Mouse (Mus musculus) Patski (cell line): Measurements from ENCODE around the gene Alk. TPM values are rescaled to one million over a fixed set of nuclear protein-coding genes. Genes with fewer than 3 reads are reported as not detected.

Experiments used
- ATAC-seq: fragments of 100-300 bp; one replicate; pipeline ENCODE4 v1.8.0; 2021
- CTCF ChIA-PET: fragments of 350-600 bp; sonication (Branson Sonifier 250); formaldehyde crosslinking; loops from one replicate; lab custom pipeline; 2022; ENCODE audit warnings: inconsistent platforms; lab: Charles Lee
- POLR2A ChIA-PET: fragments of 350-600 bp; sonication (Branson Sonifier 250); formaldehyde crosslinking; loops from one replicate; lab custom pipeline; 2022; ENCODE audit warnings: antibody characterized with exemption, inconsistent platforms; lab: Charles Lee
- DNase-seq: peaks from one replicate; pipeline ENCODE4 v3.0.0-alpha.2; 2011; ENCODE audit warnings: low read depth, low spot score
- H3K27me3 ChIP-seq: fragments of 371-371 bp; one replicate; pipeline ENCODE4 v1.5.1; 2021
- CTCF ChIP-seq: fragments of 100-300 bp; IDR thresholded peaks from one replicate; pipeline ENCODE4 v1.5.1; 2021
- in situ Hi-C: fragments of 300-500 bp; cut with MboI; formaldehyde crosslinking; loops from 3 replicates; pipeline ENCODE4 v1.11.1; 2018; ENCODE audit warnings: low pct_unique_long_range_greater_than_20kb, mixed read lengths
- polyA plus RNA-seq: library from polyadenylated mRNA; unstranded; gene quantifications from one replicate; pipeline ENCODE4 v1.2.3, GENCODE M21; 2021

Alk gene
- polyA plus RNA-seq, 1 experiment from 2014 or later, result 0.09 TPM

DNA sequence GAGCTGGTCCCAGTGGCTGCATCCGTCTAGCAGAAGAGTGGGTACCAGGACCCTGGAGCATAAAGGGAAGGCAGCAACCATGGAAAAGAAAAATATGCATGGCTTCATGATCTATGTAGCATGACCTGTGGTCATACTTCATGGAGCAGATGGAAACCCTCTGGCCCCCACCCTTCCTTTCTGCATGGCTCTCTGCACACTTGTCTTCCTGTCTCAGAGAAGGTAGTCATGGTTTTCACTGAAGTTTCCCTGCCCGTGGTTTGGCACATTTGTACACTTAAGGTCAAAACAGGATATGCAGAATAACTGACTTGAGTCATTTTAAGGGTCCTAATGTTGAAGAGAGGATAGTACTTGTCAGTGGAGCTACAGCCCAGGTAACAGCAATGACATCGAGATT, 16.8 kb downstream of the Alk start:
- TF ChIP-seq CTCF, result no peak
- CTCF ChIA-PET, result no interaction called here
- ATAC-seq, result no peak
- DNase-seq, result no peak
- in situ Hi-C loops, result no loop called here
- peaks cover 28% of the 10 kb centered on the region for H3K27me3 ChIP-seq
- POLR2A ChIA-PET, result no interaction called here

DNA sequence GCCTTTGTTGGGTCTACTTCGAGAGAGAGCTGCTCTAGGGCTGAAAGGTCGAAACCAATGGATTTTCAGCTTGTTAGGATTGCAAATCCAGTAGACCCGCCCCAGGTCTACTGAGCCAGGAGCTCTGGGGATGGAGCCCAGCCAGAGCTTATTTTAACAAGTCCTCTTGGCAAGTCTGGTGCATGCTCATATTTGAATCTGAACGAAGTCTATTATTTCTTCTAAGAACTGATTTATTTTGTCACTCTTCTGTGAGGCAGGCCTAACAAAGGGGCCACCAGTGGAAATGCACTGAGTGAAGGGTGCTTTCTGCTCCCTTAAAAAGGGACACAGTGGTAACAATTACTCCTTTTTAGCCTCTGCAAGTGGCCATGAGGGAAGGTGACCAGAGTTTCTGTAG, 24.3 kb downstream of the Alk start:
- in situ Hi-C loops, result no loop called here
- ChIA-PET CTCF (no interaction called here), POLR2A (no interaction called here)

DNA sequence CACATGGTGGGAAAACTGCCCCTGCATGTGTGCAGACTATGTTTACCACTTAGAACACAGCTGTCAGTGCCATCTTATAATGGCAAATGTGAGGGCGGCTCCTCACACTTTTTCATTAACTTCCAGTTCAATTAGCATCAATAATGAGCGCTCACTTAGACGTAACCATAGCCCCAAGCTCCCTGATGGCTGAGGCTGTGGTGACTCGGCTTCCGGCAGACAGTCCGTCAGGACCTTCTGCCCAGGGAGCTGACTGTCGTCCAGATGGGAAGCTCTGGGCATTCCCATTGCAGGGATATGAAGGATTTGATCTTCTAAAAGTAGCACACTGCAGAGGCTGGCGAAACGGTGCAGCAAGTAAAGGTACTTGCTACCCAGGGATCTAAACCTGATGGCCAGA, 25.1 kb downstream of the Alk start:
- DNase-seq (no peak), ATAC-seq (no peak)
- peaks cover 8% of the 10 kb centered on the region for H3K27me3 ChIP-seq
- ChIA-PET POLR2A (no interaction called here), CTCF (no interaction called here)
- in situ Hi-C loops, result no loop called here
- TF ChIP-seq CTCF, result no peak

More for the DNA sequence above, 24.3 kb downstream of the Alk start:
- ATAC-seq (no peak), DNase-seq (no peak)
- H3K27me3 ChIP-seq, result peaks cover 8% of the 10 kb centered on the region
- no peak for TF ChIP-seq CTCF

DNA sequence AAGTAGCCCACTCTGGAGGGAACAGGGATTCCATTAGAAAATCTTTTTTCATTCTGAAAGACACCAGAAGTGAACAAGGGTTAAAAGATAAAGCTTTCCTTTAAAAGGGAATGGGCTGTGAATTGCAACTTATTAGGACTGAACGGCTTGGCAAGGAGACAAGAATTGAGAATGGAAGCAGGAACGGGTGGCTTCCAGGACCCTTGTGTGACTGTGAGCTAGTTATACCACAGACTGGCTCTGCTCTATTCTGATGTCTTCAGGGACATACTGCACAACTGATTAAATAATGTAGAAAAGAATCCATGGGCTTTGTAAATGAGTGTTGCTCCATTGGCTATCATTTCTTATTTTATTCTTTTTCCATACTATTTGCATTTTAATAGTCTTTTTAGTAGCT, 33.0 kb downstream of the Alk start:
- TF ChIP-seq CTCF, result no peak
- CTCF ChIA-PET, result interaction anchor here (0.8 kb wide), 1 partner anchor 15 kb away, joined by 3 read pairs; no protein-coding TSS in a partner anchor
- ATAC-seq, result no peak
- DNase-seq, result no peak
- in situ Hi-C loops, result no loop called here
- H3K27me3 ChIP-seq, result peaks cover 15% of the 10 kb centered on the region
- POLR2A ChIA-PET, result no interaction called here

DNA sequence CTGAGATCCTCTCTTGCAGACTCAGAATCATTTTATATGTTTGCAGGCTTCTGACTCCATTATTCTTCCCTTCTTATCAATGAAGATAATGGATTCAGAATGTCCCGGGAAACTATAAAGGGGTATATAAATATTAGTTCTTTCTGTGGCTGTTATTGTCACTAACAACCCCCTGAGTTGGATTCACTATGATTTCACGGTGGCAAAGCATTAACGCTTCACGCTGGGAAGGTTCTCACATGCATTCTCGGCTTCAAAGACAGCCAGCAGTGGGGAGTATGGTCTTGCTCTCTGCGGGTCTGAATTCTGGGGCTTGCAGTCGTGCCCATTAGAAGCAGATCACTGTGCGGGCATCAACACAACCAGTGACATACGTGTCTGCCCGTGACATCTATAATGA, 34.9 kb downstream of the Alk start:
- ChIA-PET CTCF (no interaction called here), POLR2A (no interaction called here)
- TF ChIP-seq CTCF, result no peak
- no peak for ATAC-seq
- in situ Hi-C loops, result no loop called here
- peaks cover 16% of the 10 kb centered on the region for H3K27me3 ChIP-seq
- DNase-seq, result no peak

DNA sequence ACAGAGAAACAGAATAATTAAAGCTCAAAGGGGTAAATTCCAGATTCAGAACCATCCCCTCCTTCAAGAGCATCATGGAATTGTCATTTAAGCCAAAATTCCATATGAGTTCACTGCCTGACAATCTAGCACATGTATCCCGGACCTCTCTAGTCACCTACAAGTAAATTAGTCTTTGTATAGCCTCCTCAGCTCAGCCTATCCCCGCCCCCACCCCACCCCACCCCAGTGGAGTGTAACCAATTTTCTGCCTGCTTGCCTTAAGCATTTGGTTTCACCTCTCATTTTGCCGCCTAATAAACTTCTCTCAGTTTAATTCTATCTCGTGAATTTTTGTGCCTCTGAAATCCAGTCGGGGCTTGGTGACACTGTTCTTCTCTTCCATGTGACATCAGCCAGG, 41.0 kb downstream of the Alk start:
- TF ChIP-seq CTCF, result no peak
- CTCF ChIA-PET, result no interaction called here
- H3K27me3 ChIP-seq, result peaks cover 11% of the 10 kb centered on the region
- DNase-seq (no peak), ATAC-seq (no peak)
- POLR2A ChIA-PET, result no interaction called here
- in situ Hi-C loops, result no loop called here

DNA sequence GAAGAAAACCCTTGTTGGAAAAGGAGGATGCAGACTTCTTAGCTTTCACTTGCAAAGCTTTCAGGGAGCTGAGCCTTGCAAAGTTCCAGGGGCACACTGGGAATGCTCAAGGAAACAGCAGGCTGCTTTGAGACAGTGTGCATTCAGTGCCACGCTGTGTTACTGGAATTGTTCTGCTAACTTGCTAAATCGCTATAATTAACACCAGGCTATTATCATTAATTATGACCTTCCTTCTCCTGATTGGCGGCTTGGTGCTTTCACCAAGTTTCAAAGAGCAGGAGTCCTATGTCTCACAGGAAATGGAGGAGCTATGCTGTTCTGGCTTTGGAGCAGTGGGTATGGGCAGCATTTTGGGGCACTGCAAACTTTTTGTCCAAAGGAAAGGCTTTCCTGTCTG, 43.0 kb downstream of the Alk start:
- ChIA-PET CTCF (no interaction called here), POLR2A (no interaction called here)
- DNase-seq (no peak), ATAC-seq (no peak)
- no peak for TF ChIP-seq CTCF
- peaks cover 19% of the 10 kb centered on the region for H3K27me3 ChIP-seq
- in situ Hi-C loops, result no loop called here

DNA sequence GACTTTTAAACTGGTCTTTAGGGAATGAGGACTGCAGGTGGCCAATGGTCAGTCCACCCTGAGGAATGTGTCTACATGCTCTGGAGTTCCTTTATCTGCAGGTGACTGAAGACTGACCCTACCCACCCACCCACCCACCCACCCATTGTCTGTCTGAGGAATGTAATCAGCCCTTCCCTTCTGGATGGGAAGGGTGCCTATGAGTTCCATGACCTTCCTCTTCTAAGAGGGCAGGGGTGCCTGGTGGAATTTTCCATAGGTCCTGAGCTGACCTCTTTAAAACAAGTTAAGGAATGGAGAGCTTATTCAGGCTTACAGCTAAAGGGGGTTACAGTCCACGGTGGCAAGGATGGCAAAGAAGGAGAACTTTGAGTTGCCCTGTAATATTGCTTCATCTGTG, 43.7 kb downstream of the Alk start:
- no peak for TF ChIP-seq CTCF
- POLR2A ChIA-PET, result no interaction called here
- peaks cover 21% of the 10 kb centered on the region for H3K27me3 ChIP-seq
- no peak for DNase-seq
- no peak for ATAC-seq
- in situ Hi-C loops, result no loop called here
- CTCF ChIA-PET, result no interaction called here

DNA sequence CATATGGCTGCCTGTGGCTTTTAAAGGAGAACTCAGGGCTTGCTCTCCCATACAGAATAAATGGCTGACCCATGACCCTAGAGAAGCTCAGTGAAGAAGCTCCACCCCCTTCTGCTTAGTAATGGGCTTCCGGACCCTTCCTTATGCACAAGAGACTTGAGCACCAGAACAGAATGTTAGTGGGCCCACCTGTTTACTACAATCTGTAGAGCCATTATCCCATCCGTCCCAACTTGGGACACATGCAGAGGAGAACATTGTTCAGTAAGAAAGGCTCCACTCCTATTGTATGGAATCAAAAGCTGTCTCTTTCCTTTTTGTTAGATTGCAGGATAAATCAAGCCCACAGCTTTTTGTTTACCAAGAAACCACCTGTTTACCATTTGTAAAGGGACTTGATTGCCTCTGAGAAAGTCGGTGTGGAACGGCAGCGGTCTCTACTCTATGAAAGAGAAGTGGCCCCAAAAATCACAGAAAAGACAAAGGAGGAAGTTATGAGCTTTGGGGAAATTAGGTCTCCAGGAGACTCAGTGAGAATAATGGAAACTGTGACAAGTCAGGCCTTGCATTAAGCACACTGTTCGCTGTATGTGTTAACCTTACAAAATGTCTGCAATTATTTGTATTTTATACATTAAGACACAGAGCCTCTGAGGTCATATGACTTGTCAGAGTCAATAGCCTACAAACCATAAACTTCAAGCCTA, 47.2 kb downstream of the Alk start:
- TF ChIP-seq CTCF, result no peak
- H3K27me3 ChIP-seq, result peaks cover 9% of the 10 kb centered on the region
- in situ Hi-C loops, result no loop called here
- DNase-seq (no peak), ATAC-seq (no peak)
- ChIA-PET CTCF (interaction anchor here (0.8 to 1.3 kb wide), 3 partner anchors 8 to 14 kb away, joined by 3 read pairs; no protein-coding TSS in a partner anchor), POLR2A (no interaction called here)

DNA sequence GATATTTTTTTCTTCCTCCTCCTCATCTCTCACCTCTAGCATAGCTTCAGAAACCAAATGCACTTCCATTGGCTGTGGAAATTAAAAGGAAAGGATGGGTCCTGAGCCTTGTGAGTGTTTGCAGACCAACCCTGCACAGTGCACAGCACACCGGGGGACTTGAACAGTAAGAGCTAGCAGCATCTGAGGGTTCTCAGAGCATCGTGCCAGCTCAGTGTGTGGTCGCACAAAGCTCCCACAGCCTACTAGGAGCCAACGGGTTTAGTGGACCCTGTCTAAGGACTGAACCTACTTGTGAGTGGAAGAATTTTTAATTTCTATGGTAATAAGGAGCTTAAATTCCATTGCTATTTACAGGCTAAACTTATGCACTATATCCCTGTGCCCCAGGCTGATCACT, 58.2 kb downstream of the Alk start:
- in situ Hi-C loops, result no loop called here
- TF ChIP-seq CTCF, result no peak
- no peak for ATAC-seq
- no peak for DNase-seq
- ChIA-PET POLR2A (no interaction called here), CTCF (no interaction called here)
- H3K27me3 ChIP-seq, result peaks cover 29% of the 10 kb centered on the region

DNA sequence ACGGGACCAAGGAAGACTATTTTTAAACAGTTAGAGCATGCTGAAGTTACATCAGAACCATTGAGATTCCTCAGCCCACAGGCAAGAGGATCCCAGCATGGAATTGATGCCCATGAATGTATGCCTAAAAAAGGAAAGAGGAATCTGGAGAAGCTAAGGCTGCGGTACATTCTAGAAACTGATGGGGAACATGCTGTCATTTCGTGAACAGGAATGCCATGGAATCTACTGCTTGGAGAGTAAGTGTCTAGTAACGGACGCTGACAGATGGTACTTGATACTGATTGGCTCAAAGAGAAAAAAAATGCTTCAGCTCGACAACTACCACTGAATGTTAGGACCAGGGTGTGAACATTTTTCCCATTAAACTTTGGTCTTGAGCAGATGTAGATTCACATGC, 69.1 kb downstream of the Alk start:
- ATAC-seq, result no peak
- TF ChIP-seq CTCF, result no peak
- CTCF ChIA-PET, result no interaction called here

DNA sequence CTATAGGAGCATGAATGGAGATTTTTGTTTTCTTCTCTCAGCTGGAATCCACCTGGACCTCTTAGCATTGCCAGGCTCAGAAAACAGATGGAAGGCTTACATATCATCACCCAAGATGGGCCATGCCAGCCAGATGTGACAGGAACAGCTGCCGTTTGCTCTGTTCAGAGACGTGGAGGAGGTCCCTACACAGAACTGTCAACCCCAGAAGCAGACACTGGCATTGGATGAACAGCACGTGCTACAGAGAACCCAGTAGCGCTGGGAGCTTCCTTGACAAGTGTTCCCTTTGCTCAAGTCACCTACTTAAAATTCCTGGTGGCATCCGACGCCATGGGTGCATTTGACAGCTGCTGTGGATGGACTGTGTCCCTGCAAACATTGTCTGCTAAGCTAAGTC, 72.2 kb downstream of the Alk start:
- DNase-seq (no peak), ATAC-seq (no peak)
- ChIA-PET POLR2A (no interaction called here), CTCF (no interaction called here)
- H3K27me3 ChIP-seq, result peaks cover 52% of the 10 kb centered on the region
- in situ Hi-C loops, result no loop called here
- TF ChIP-seq CTCF, result no peak

More for the DNA sequence above, 69.1 kb downstream of the Alk start:
- POLR2A ChIA-PET, result no interaction called here
- no peak for DNase-seq
- H3K27me3 ChIP-seq, result peaks cover 45% of the 10 kb centered on the region
- in situ Hi-C loops, result no loop called here
